Mouse (Mus musculus): ENCODE data around the gene Nanos3.

GRCm38 (mm10) chr8:84190191-84190867 is 5.3 kb upstream of the Nanos3 start:
- TF ChIP-seq CTCF (IDR thresholded peaks at IDR 0.05; ENCODE audit: borderline replicate concordance, insufficient read depth, low read depth, low read length) (no peak), POLR2A (IDR thresholded peaks at IDR 0.05; ENCODE audit: borderline replicate concordance, insufficient read depth, low read length) (no peak)
